Mouse (Mus musculus) c-Kit-positive CD71-positive TER-119-negative erythroid progenitor cells, embryonic 14.5 days (primary cell): Measurements from ENCODE around the gene Slc39a5.
A peak's percentile ranks its signal among the peaks of the same experiment; 100 is the strongest.

Experiments used
- DNase-seq: peaks from one replicate; pipeline ENCODE4 v3.0.0-alpha.2; 2013; ENCODE audit warnings: low read depth

Slc39a5 gene

GRCm38 (mm10) chr10:128376099-128376454 lies 25.0 kb downstream of the Slc39a5 start:
- DNase-seq = no peak

GRCm38 (mm10) chr10:128374393-128374792 lies 26.6 kb downstream of the Slc39a5 start:
- no peak for DNase-seq

GRCm38 (mm10) chr10:128372989-128373748 lies 27.9 kb downstream of the Slc39a5 start:
- DNase-seq = no peak

GRCm38 (mm10) chr10:128372142-128372541 lies 28.9 kb downstream of the Slc39a5 start:
- DNase-seq = no peak

GRCm38 (mm10) chr10:128370601-128371000 lies 30.4 kb downstream of the Slc39a5 start:
- DNase-seq = no peak

- DNase-seq = no peak
Observed at GRCm38 (mm10) chr10:128370021-128370420, 31.0 kb downstream of the Slc39a5 start.

GRCm38 (mm10) chr10:128369599-128369998 lies 31.4 kb downstream of the Slc39a5 start:
- no peak for DNase-seq

- no peak for DNase-seq
Observed at GRCm38 (mm10) chr10:128369218-128369543, 31.8 kb downstream of the Slc39a5 start.

GRCm38 (mm10) chr10:128368402-128369217 lies 32.4 kb downstream of the Slc39a5 start, which contains the start of gene Coq10a:
Gene Coq10a, minus strand, starts transcription at chr10:128368997.
- peak; percentile 76 for DNase-seq

- DNase-seq = no peak
Observed at GRCm38 (mm10) chr10:128367899-128368401, 33.1 kb downstream of the Slc39a5 start.

GRCm38 (mm10) chr10:128362568-128362967 lies 38.5 kb downstream of the Slc39a5 start:
- no peak for DNase-seq

- DNase-seq = no peak
Observed at GRCm38 (mm10) chr10:128361836-128362235, 39.2 kb downstream of the Slc39a5 start.

GRCm38 (mm10) chr10:128359226-128359625 lies 41.8 kb downstream of the Slc39a5 start:
- DNase-seq = no peak

GRCm38 (mm10) chr10:128358796-128359195 lies 42.2 kb downstream of the Slc39a5 start:
- peak; percentile 67 for DNase-seq

GRCm38 (mm10) chr10:128347541-128347940 lies 53.5 kb downstream of the Slc39a5 start:
- no peak for DNase-seq
